Mouse (Mus musculus): ENCODE measurements around the gene Mov10l1.
A peak's percentile ranks its signal among the peaks of the same experiment; 100 is the strongest.

Mov10l1 gene

GRCm38 (mm10) chr15:88982534-88983079 is at the start of gene Mov10l1:
TSS of gene Mov10l1 (plus strand) at chr15:88982909.
- no peak for DNase-seq

- DNase-seq = peak; percentile 22
Observed at GRCm38 (mm10) chr15:88934141-88934540, 48.6 kb upstream of the Mov10l1 start.

GRCm38 (mm10) chr15:88936619-88937290 is 46.0 kb upstream of the Mov10l1 start:
- DNase-seq = no peak

- DNase-seq = no peak
Observed at GRCm38 (mm10) chr15:88937291-88937650, 45.4 kb upstream of the Mov10l1 start.

- no peak for DNase-seq
Observed at GRCm38 (mm10) chr15:88942783-88943182, 39.9 kb upstream of the Mov10l1 start.

- no peak for DNase-seq
Observed at GRCm38 (mm10) chr15:88943896-88944551, 38.7 kb upstream of the Mov10l1 start.

GRCm38 (mm10) chr15:88946851-88947250 is 35.9 kb upstream of the Mov10l1 start:
- no peak for DNase-seq

- no peak for DNase-seq
Observed at GRCm38 (mm10) chr15:88951246-88951645, 31.5 kb upstream of the Mov10l1 start.

GRCm38 (mm10) chr15:88954368-88955072 is 28.2 kb upstream of the Mov10l1 start, which contains the start of gene Ttll8:
TSS of gene Ttll8 (minus strand) at chr15:88954418.
- peak; percentile 28 for DNase-seq

- DNase-seq = no peak
Observed at GRCm38 (mm10) chr15:88955342-88955741, 27.4 kb upstream of the Mov10l1 start.

GRCm38 (mm10) chr15:88957522-88957921 is 25.2 kb upstream of the Mov10l1 start:
- no peak for DNase-seq

GRCm38 (mm10) chr15:88964070-88964578 is 18.6 kb upstream of the Mov10l1 start:
- no peak for DNase-seq

GRCm38 (mm10) chr15:88972300-88972699 is 10.4 kb upstream of the Mov10l1 start:
- DNase-seq = no peak

- no peak for DNase-seq
Observed at GRCm38 (mm10) chr15:88978281-88979137, 4.2 kb upstream of the Mov10l1 start, which contains the start of gene Mlc1. TSS of gene Mlc1 (minus strand) at chr15:88979007.

GRCm38 (mm10) chr15:88979138-88979446 is 3.6 kb upstream of the Mov10l1 start:
- DNase-seq = no peak

GRCm38 (mm10) chr15:88989236-88989635 is 6.5 kb downstream of the Mov10l1 start:
- no peak for DNase-seq

- DNase-seq = no peak
Observed at GRCm38 (mm10) chr15:88998636-88999035, 15.9 kb downstream of the Mov10l1 start.

- no peak for DNase-seq
Observed at GRCm38 (mm10) chr15:88999124-88999523, 16.4 kb downstream of the Mov10l1 start.

- DNase-seq = no peak
Observed at GRCm38 (mm10) chr15:89000367-89000766, 17.7 kb downstream of the Mov10l1 start.

- no peak for DNase-seq
Observed at GRCm38 (mm10) chr15:89001245-89001644, 18.5 kb downstream of the Mov10l1 start.

- DNase-seq = no peak
Observed at GRCm38 (mm10) chr15:89007002-89007401, 24.3 kb downstream of the Mov10l1 start.

GRCm38 (mm10) chr15:89007781-89008180 is 25.1 kb downstream of the Mov10l1 start:
- DNase-seq = no peak

GRCm38 (mm10) chr15:89016722-89017121 is 34.0 kb downstream of the Mov10l1 start:
- no peak for DNase-seq
